Mouse (Mus musculus): ENCODE results near the gene Hcfc1r1. TPM values are rescaled to one million over a fixed set of nuclear protein-coding genes. Genes with fewer than 3 reads are reported as not detected.

Hcfc1r1 gene
- polyA plus RNA-seq, 1 experiment = 199 TPM

DNA sequence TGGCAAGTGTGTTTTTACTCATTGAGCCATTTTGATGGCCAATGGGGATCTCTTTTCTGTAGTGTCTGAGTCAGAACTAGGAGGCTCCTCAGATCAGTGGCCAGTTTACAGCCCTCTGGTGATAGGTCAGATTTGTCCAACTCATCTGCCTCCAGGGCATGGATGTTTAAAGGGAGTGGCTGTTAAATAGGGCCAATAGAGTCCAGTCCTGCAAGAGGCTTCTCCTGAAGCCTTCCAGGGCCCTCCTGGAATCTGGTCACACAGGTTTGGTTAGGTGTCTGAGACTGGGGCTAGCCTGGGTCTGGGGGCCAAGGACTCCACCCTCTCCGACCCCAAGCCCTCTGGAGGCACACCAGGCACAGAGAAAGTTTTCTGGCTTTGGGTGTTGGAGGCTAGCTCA, 21.1 kb downstream of the Hcfc1r1 start:
- Histone ChIP-seq H3K4me3 (no peak overlapping the region), H3K79me2 (ENCODE audit: control insufficient read depth, insufficient read depth) (no peaks in the 10 kb centered on the region), H3K4me2 (ENCODE audit: low read depth) (peak overlapping the region; percentile 27), H3K36me3 (ENCODE audit: control insufficient read depth, insufficient read depth) (no peaks in the 10 kb centered on the region), H3K27me3 (ENCODE audit: control insufficient read depth, insufficient read depth, insufficient read length) (no peaks in the 10 kb centered on the region), H3ac (ENCODE audit: control insufficient read depth, insufficient read length) (no peak overlapping the region)
- no peak for TF ChIP-seq E2F4 (IDR thresholded peaks at IDR 0.05; ENCODE audit: insufficient read depth)
- no peak for TF ChIP-seq TCF12 (IDR thresholded peaks at IDR 0.05; ENCODE audit: insufficient read depth, poor library complexity, severe bottlenecking)
- TF ChIP-seq MYOD1 (IDR thresholded peaks at IDR 0.05; ENCODE audit: control insufficient read depth in 1 of 3, insufficient read length in 2 of 3, low read depth in 2 of 3) = no peak
- no peak for TF ChIP-seq MAX (IDR thresholded peaks at IDR 0.05; ENCODE audit: low read depth)
- TF ChIP-seq REST (IDR thresholded peaks at IDR 0.05; ENCODE audit: insufficient read depth, insufficient read length) = no peak
- no peak for TF ChIP-seq POLR2A (IDR thresholded peaks at IDR 0.05; ENCODE audit: insufficient read length, low read depth)
- no peak for TF ChIP-seq TCF3 (IDR thresholded peaks at IDR 0.05; ENCODE audit: insufficient read length, low read depth)
- TF ChIP-seq MYOG (IDR thresholded peaks at IDR 0.05; ENCODE audit: control insufficient read depth in 1 of 3, insufficient read depth in 1 of 3, insufficient read length in 2 of 3, low read depth in 2 of 3) = no peak

- Histone ChIP-seq H3K79me2 (ENCODE audit: control insufficient read depth, insufficient read depth) (no peaks in the 10 kb centered on the region), H3K4me2 (ENCODE audit: low read depth) (no peak overlapping the region), H3K4me3 (no peak overlapping the region), H3K36me3 (ENCODE audit: control insufficient read depth, insufficient read depth) (no peaks in the 10 kb centered on the region), H3K27me3 (ENCODE audit: control insufficient read depth, insufficient read depth, insufficient read length) (no peaks in the 10 kb centered on the region), H3ac (ENCODE audit: control insufficient read depth, insufficient read length) (no peak overlapping the region)
- TF ChIP-seq TCF3 (IDR thresholded peaks at IDR 0.05; ENCODE audit: insufficient read length, low read depth) (no peak), USF1 (IDR thresholded peaks at IDR 0.05; ENCODE audit: low read depth) (no peak), E2F4 (IDR thresholded peaks at IDR 0.05; ENCODE audit: insufficient read depth) (no peak), POLR2AphosphoS2 (IDR thresholded peaks at IDR 0.05; ENCODE audit: insufficient read length, low read depth) (no peak), MAX (IDR thresholded peaks at IDR 0.05; ENCODE audit: low read depth) (no peak), SRF (IDR thresholded peaks at IDR 0.05; ENCODE audit: control insufficient read depth, insufficient read length, low read depth) (no peak), CEBPB (IDR thresholded peaks at IDR 0.05; ENCODE audit: insufficient read depth, poor library complexity, severe bottlenecking) (no peak), POLR2A (IDR thresholded peaks at IDR 0.05; ENCODE audit: insufficient read length, low read depth) (no peak), MYOD1 (IDR thresholded peaks at IDR 0.05; ENCODE audit: control insufficient read depth in 1 of 3, insufficient read length in 2 of 3, low read depth in 2 of 3) (no peak), MYOG (IDR thresholded peaks at IDR 0.05; ENCODE audit: control insufficient read depth in 1 of 3, insufficient read depth in 1 of 3, insufficient read length in 2 of 3, low read depth in 2 of 3) (no peak), TCF12 (IDR thresholded peaks at IDR 0.05; ENCODE audit: insufficient read depth, poor library complexity, severe bottlenecking) (no peak), REST (IDR thresholded peaks at IDR 0.05; ENCODE audit: insufficient read depth, insufficient read length) (no peak)
These were observed 22.4 kb downstream of the Hcfc1r1 start for GRCm38 (mm10) chr17:23695801-23696200.

DNA sequence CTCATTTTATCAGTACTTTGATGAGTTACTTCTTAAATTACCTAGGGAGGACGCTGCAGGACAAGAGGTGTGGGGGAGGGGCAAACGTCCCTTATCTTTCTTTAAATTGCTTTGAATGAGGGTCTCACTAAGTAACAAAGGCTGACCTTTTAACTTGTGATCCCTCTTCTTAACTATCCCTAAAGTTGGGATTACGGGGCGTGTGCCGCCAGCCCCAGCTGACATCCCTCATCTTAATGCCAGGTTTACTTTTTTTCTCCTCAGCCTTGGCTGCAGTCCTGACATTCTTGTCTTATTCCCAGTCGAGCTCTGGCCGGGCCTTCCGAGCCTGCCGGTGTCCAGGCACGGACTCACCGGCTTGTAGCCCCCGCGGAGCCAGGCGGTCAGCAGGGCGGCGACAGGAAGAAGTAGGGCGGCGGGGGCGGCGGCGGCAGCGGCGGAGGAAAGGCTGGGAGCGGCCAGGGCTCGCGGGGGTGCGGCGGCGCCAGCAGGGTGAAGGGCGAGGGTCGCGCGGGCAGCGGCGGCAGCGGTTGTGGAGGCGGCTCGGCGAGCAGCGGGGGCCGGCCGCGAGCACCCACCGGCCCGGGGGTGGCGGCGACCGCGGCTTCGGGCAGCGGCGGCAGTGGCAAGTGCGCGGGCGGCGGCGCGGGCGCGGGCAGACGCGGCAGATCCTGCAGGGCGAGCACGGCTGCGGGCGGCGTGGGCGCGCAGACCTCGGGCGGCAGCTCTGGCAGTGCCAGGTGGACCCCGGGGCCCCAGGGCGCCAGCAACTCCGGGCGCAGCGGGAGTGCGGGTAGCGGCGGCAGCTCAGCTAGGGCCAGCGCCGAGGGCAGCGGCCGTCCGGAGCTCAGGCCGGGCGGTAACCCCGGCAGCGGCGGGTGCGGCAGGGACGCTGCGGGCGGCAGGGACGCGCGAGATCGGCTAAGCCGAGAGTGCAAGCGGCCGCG, 26.0 kb downstream of the Hcfc1r1 start:
- no peaks in the 10 kb centered on the region for H3K79me2 ChIP-seq (ENCODE audit: control insufficient read depth, insufficient read depth)
- H3K27me3 ChIP-seq (ENCODE audit: control insufficient read depth, insufficient read depth, insufficient read length) = no peaks in the 10 kb centered on the region
- H3ac ChIP-seq (ENCODE audit: control insufficient read depth, insufficient read length) = peak overlapping the region; percentile 73
- peak overlapping the region; percentile 21 for H3K4me3 ChIP-seq
- no peaks in the 10 kb centered on the region for H3K36me3 ChIP-seq (ENCODE audit: control insufficient read depth, insufficient read depth)
- no peak for TF ChIP-seq SRF (IDR thresholded peaks at IDR 0.05; ENCODE audit: control insufficient read depth, insufficient read length, low read depth)
- no peak for TF ChIP-seq TCF12 (IDR thresholded peaks at IDR 0.05; ENCODE audit: insufficient read depth, poor library complexity, severe bottlenecking)
- no peak for TF ChIP-seq CEBPB (IDR thresholded peaks at IDR 0.05; ENCODE audit: insufficient read depth, poor library complexity, severe bottlenecking)
- TF ChIP-seq POLR2A (IDR thresholded peaks at IDR 0.05; ENCODE audit: insufficient read length, low read depth) = peak; percentile 43
- TF ChIP-seq MYOD1 (IDR thresholded peaks at IDR 0.05; ENCODE audit: control insufficient read depth in 1 of 3, insufficient read length in 2 of 3, low read depth in 2 of 3) = no peak
- no peak for TF ChIP-seq POLR2AphosphoS2 (IDR thresholded peaks at IDR 0.05; ENCODE audit: insufficient read length, low read depth)
- no peak for TF ChIP-seq USF1 (IDR thresholded peaks at IDR 0.05; ENCODE audit: low read depth)
- no peak for TF ChIP-seq E2F4 (IDR thresholded peaks at IDR 0.05; ENCODE audit: insufficient read depth)
- peak overlapping the region; percentile 73 for H3K4me2 ChIP-seq (ENCODE audit: low read depth)

DNA sequence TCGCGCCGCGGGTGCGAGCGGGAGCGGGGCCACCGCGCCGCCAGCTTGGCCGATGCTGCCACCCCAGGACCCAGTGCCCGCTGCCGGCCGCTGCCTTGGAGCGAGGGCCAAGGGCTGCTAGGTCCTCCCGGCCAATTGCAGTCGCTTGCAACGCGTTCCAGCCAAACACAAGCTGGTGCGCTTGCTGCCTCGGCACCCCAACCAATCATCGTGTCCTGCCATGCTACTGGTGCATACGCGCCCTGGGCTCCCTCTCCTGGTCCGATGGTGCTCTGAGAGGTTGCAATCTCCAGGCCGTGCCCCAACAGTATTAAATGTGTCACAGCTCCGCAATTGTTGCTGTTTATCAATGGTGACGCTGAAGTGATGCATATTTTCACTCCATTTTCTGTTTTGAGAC, 26.7 kb downstream of the Hcfc1r1 start:
- Histone ChIP-seq H3ac (ENCODE audit: control insufficient read depth, insufficient read length) (peak overlapping the region; percentile 73), H3K79me2 (ENCODE audit: control insufficient read depth, insufficient read depth) (no peaks in the 10 kb centered on the region), H3K36me3 (ENCODE audit: control insufficient read depth, insufficient read depth) (no peaks in the 10 kb centered on the region), H3K4me3 (no peak overlapping the region), H3K27me3 (ENCODE audit: control insufficient read depth, insufficient read depth, insufficient read length) (no peaks in the 10 kb centered on the region), H3K4me2 (ENCODE audit: low read depth) (peak overlapping the region; percentile 36)
- TF ChIP-seq POLR2A (IDR thresholded peaks at IDR 0.05; ENCODE audit: insufficient read length, low read depth) = peak; percentile 87
- TF ChIP-seq MAX (IDR thresholded peaks at IDR 0.05; ENCODE audit: low read depth) = no peak
- no peak for TF ChIP-seq TCF3 (IDR thresholded peaks at IDR 0.05; ENCODE audit: insufficient read length, low read depth)
- no peak for TF ChIP-seq E2F4 (IDR thresholded peaks at IDR 0.05; ENCODE audit: insufficient read depth)
- TF ChIP-seq MYOD1 (IDR thresholded peaks at IDR 0.05; ENCODE audit: control insufficient read depth in 1 of 3, insufficient read length in 2 of 3, low read depth in 2 of 3) = peak in 1 of 3 experiments; percentile 1
- TF ChIP-seq USF1 (IDR thresholded peaks at IDR 0.05; ENCODE audit: low read depth) = no peak
- no peak for TF ChIP-seq SRF (IDR thresholded peaks at IDR 0.05; ENCODE audit: control insufficient read depth, insufficient read length, low read depth)
- TF ChIP-seq POLR2AphosphoS2 (IDR thresholded peaks at IDR 0.05; ENCODE audit: insufficient read length, low read depth) = peak; percentile 79
- no peak for TF ChIP-seq REST (IDR thresholded peaks at IDR 0.05; ENCODE audit: insufficient read depth, insufficient read length)
- TF ChIP-seq CEBPB (IDR thresholded peaks at IDR 0.05; ENCODE audit: insufficient read depth, poor library complexity, severe bottlenecking) = no peak
- TF ChIP-seq MYOG (IDR thresholded peaks at IDR 0.05; ENCODE audit: control insufficient read depth in 1 of 3, insufficient read depth in 1 of 3, insufficient read length in 2 of 3, low read depth in 2 of 3) = peak in 1 of 3 experiments; percentile 31
- TF ChIP-seq TCF12 (IDR thresholded peaks at IDR 0.05; ENCODE audit: insufficient read depth, poor library complexity, severe bottlenecking) = no peak

Data from myocyte (in vitro differentiated cells).